Mouse (Mus musculus) forebrain, embryonic 11.5 days (tissue): ENCODE results near the gene Sqor. TPM values are rescaled to one million over a fixed set of nuclear protein-coding genes. Genes with fewer than 3 reads are reported as not detected.

Experiments
- polyA plus RNA-seq: library from polyadenylated mRNA; unstranded; fragments of >200 nt; fragmentation: Nextera tagmentation; extraction: Ambion mirVana; gene quantifications from 2 replicates; pipeline ENCODE4 v1.2.1, GENCODE M21; 2014

Gene Sqor
- polyA plus RNA-seq, 1 experiment from 2014 or later = 3.1 TPM

Other genes with a start within 250 kb of the Sqor start
- gene Gatm, start 153.9 kb upstream of the Sqor start, polyA plus RNA-seq = 19.6 and 19.9 TPM in 2 replicates
- 0.27 and 0.51 TPM in 2 replicates for gene AA467197, start 128.3 kb upstream of the Sqor start, polyA plus RNA-seq
- 6.8 and 9.6 TPM in 2 replicates for gene Slc30a4, start 62.6 kb upstream of the Sqor start, polyA plus RNA-seq
- 80.3 and 85.0 TPM in 2 replicates for gene Bloc1s6, start 26.7 kb upstream of the Sqor start, polyA plus RNA-seq